Mouse (Mus musculus) forebrain, embryonic 11.5 days (tissue): Measurements from ENCODE around the gene Slc6a4. TPM values are rescaled to one million over a fixed set of nuclear protein-coding genes. Genes with fewer than 3 reads are reported as not detected.
A peak's percentile ranks its signal among the peaks of the same experiment; 100 is the strongest.

Experiments
- ATAC-seq: fragments of 200-750 bp; cut with Nextera tagmentation; replicated peaks from 2 replicates; pipeline ENCODE4 v1.8.0; 2017; ENCODE audit warnings: moderate TSS enrichment; ENCODE audit not compliant: low FRiP score
- DNase-seq: peaks from one replicate; pipeline ENCODE4 v3.0.0-alpha.2; 2017; ENCODE audit warnings: low spot score
- H3K27ac ChIP-seq: fragments of 300-500 bp; sonication (generic); 2 replicates; pipeline ENCODE4 v1.5.1; 2014; ENCODE audit warnings: low read depth, low read length
- H3K27me3 ChIP-seq: fragments of 300-500 bp; sonication (generic); 2 replicates; pipeline ENCODE4 v1.6.1; 2014; ENCODE audit warnings: mild to moderate bottlenecking, low read length, mixed read lengths; ENCODE audit not compliant: control insufficient read depth, insufficient read depth
- H3K36me3 ChIP-seq: fragments of 300-500 bp; sonication (generic); 2 replicates; pipeline ENCODE4 v1.6.1; 2014; ENCODE audit warnings: mild to moderate bottlenecking, low read length, moderate library complexity, mixed read lengths; ENCODE audit not compliant: control insufficient read depth, insufficient read depth
- H3K4me1 ChIP-seq: fragments of 300-500 bp; sonication (generic); replicated peaks from 2 replicates; pipeline ENCODE4 v1.6.1; 2014; ENCODE audit warnings: low read length, mixed read lengths; ENCODE audit not compliant: control insufficient read depth, insufficient read depth
- H3K4me2 ChIP-seq: fragments of 300-500 bp; sonication (generic); 2 replicates; pipeline ENCODE4 v1.6.1; 2014; ENCODE audit warnings: low read depth, mild to moderate bottlenecking, low read length, moderate library complexity, mixed read lengths; ENCODE audit not compliant: severe bottlenecking
- H3K4me3 ChIP-seq: fragments of 300-500 bp; sonication (generic); 2 replicates; pipeline ENCODE4 v1.5.1; 2014; ENCODE audit warnings: low read depth, low read length
- H3K9ac ChIP-seq: fragments of 300-500 bp; sonication (generic); 2 replicates; pipeline ENCODE4 v1.6.1; 2014; ENCODE audit warnings: low read length
- H3K9me3 ChIP-seq: fragments of 300-500 bp; sonication (generic); 2 replicates; pipeline ENCODE4 v1.6.1; 2016; ENCODE audit warnings: low read length, mixed read lengths; ENCODE audit not compliant: control insufficient read depth
- WGBS: fragments of 180-500 bp; shearing (Covaris S2); extraction: QIAGEN DNeasy Blood & Tissue Kit; methylation state at CpG from one replicate; pipeline ENCODE4 v1.1.7; 2014; 5-methylcytosine and 5-hydroxymethylcytosine counted together
- polyA plus RNA-seq: library from polyadenylated mRNA; unstranded; fragments of >200 nt; fragmentation: Nextera tagmentation; extraction: Ambion mirVana; gene quantifications from 2 replicates; pipeline ENCODE4 v1.2.1, GENCODE M21; 2014

Slc6a4 gene
- polyA plus RNA-seq = 0.41 and 1.2 TPM in 2 replicates

- Histone ChIP-seq H3K27ac (no peak within 1 kb of the TSS), H3K9ac (peak within 1 kb of the TSS; percentile 27; the same call in 1 of the 2 replicates), H3K27me3 (peaks cover 32% of the 10 kb centered on the region), H3K4me3 (peak within 1 kb of the TSS; percentile 29), H3K4me2 (peak within 1 kb of the TSS; percentile 60), H3K36me3 (no peaks in the 10 kb centered on the region), H3K4me1 (peaks cover 5% of the 10 kb centered on the region; the same call in 1 of the 2 replicates), H3K9me3 (no peaks in the 10 kb centered on the region)
- DNase-seq = peak; percentile 69
- WGBS = under 1% methylated on average over 51 of the region's 52 CpGs
- no peak for ATAC-seq
These were observed at the start of gene Slc6a4 for GRCm38 (mm10) chr11:76997916-76998704. TSS of gene Slc6a4 (plus strand) at chr11:76998603.

- no peaks in the 10 kb centered on the region for H3K27me3 ChIP-seq
- H3K9ac ChIP-seq = no peak overlapping the region
- H3K4me1 ChIP-seq = no peaks in the 10 kb centered on the region
- 90% methylated on average over 2 of the region's 2 CpGs for WGBS
- no peak overlapping the region for H3K27ac ChIP-seq
- peaks cover 6% of the 10 kb centered on the region for H3K36me3 ChIP-seq
- no peak overlapping the region for H3K4me2 ChIP-seq
- DNase-seq (no peak), ATAC-seq (no peak)
- H3K9me3 ChIP-seq = no peaks in the 10 kb centered on the region
- H3K4me3 ChIP-seq = no peak overlapping the region
These were observed 44.9 kb upstream of the Slc6a4 start for GRCm38 (mm10) chr11:76953536-76953935.

GRCm38 (mm10) chr11:76965703-76966102 is 32.7 kb upstream of the Slc6a4 start:
- Histone ChIP-seq H3K4me1 (no peaks in the 10 kb centered on the region), H3K9ac (no peak overlapping the region), H3K27ac (no peak overlapping the region), H3K9me3 (no peaks in the 10 kb centered on the region), H3K27me3 (no peaks in the 10 kb centered on the region), H3K36me3 (peaks cover 6% of the 10 kb centered on the region; the same call in 1 of the 2 replicates), H3K4me3 (no peak overlapping the region), H3K4me2 (no peak overlapping the region)
- WGBS = 91% methylated on average over 3 of the region's 3 CpGs
- ATAC-seq (no peak), DNase-seq (no peak)

- Histone ChIP-seq H3K9me3 (no peaks in the 10 kb centered on the region), H3K27ac (no peak overlapping the region), H3K36me3 (peaks cover 17% of the 10 kb centered on the region; the same call in 1 of the 2 replicates), H3K9ac (no peak overlapping the region), H3K4me1 (no peaks in the 10 kb centered on the region), H3K4me2 (no peak overlapping the region), H3K4me3 (no peak overlapping the region), H3K27me3 (no peaks in the 10 kb centered on the region)
- WGBS = 98% methylated on average over 2 of the region's 2 CpGs
- DNase-seq (no peak), ATAC-seq (no peak)
These were observed 28.1 kb upstream of the Slc6a4 start for GRCm38 (mm10) chr11:76970328-76970727.

GRCm38 (mm10) chr11:76974680-76975319 is 23.6 kb upstream of the Slc6a4 start:
- Histone ChIP-seq H3K36me3 (peaks cover 13% of the 10 kb centered on the region; the same call in 1 of the 2 replicates), H3K27me3 (no peaks in the 10 kb centered on the region), H3K9me3 (no peaks in the 10 kb centered on the region), H3K4me1 (no peaks in the 10 kb centered on the region), H3K27ac (no peak overlapping the region), H3K4me2 (no peak overlapping the region), H3K9ac (no peak overlapping the region), H3K4me3 (no peak overlapping the region)
- 90% methylated on average over 7 of the region's 7 CpGs for WGBS
- ATAC-seq (no peak), DNase-seq (no peak)

GRCm38 (mm10) chr11:76981570-76982141 is 16.7 kb upstream of the Slc6a4 start:
- H3K27me3 ChIP-seq = no peaks in the 10 kb centered on the region
- no peak overlapping the region for H3K9ac ChIP-seq
- peaks cover 2% of the 10 kb centered on the region; the same call in 1 of the 2 replicates for H3K36me3 ChIP-seq
- WGBS = 94% methylated on average over 5 of the region's 5 CpGs
- no peaks in the 10 kb centered on the region for H3K9me3 ChIP-seq
- no peak overlapping the region for H3K27ac ChIP-seq
- no peak overlapping the region for H3K4me2 ChIP-seq
- H3K4me1 ChIP-seq = no peaks in the 10 kb centered on the region
- DNase-seq = no peak
- no peak overlapping the region for H3K4me3 ChIP-seq
- ATAC-seq = no peak

GRCm38 (mm10) chr11:76982415-76982814 is 16.0 kb upstream of the Slc6a4 start:
- 92% methylated on average over 4 of the region's 4 CpGs for WGBS
- H3K36me3 ChIP-seq = peaks cover 3% of the 10 kb centered on the region; the same call in 1 of the 2 replicates
- H3K4me1 ChIP-seq = no peaks in the 10 kb centered on the region
- no peaks in the 10 kb centered on the region for H3K9me3 ChIP-seq
- no peak overlapping the region for H3K9ac ChIP-seq
- ATAC-seq (no peak), DNase-seq (no peak)
- H3K27ac ChIP-seq = no peak overlapping the region
- no peak overlapping the region for H3K4me2 ChIP-seq
- no peaks in the 10 kb centered on the region for H3K27me3 ChIP-seq
- no peak overlapping the region for H3K4me3 ChIP-seq

GRCm38 (mm10) chr11:76983641-76984040 is 14.8 kb upstream of the Slc6a4 start:
- DNase-seq (no peak), ATAC-seq (no peak)
- H3K4me3 ChIP-seq = no peak overlapping the region
- H3K36me3 ChIP-seq = peaks cover 5% of the 10 kb centered on the region; the same call in 1 of the 2 replicates
- H3K27ac ChIP-seq = no peak overlapping the region
- H3K4me2 ChIP-seq = no peak overlapping the region
- no peaks in the 10 kb centered on the region for H3K4me1 ChIP-seq
- WGBS = 96% methylated on average over 5 of the region's 5 CpGs
- H3K9me3 ChIP-seq = no peaks in the 10 kb centered on the region
- no peaks in the 10 kb centered on the region for H3K27me3 ChIP-seq
- no peak overlapping the region for H3K9ac ChIP-seq
